Mouse (Mus musculus): ENCODE results near the gene Tns4.

The Tns4 gene

DNA sequence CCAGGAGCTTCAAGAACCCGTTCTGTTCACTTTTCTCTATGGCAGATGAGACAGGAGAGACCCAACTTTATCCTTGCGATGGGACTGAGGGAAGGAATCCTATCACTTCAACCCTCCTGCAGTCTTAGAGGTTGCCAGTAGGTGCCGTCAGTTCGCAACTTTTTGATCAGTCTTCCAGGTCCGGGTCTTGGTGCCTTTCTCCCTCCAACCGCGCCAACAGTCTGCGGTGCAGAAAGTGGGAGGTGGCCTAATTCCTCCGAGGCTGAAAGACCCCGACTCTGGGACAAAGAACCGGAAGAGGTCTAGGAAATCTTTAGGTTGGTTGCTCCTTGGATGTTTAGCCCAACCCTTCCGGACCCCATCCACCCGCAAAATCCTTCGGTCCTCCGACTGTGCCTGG, 49.3 kb downstream of the Tns4 start:
- peaks cover 2% of the 10 kb centered on the region; the same call in 1 of the 2 replicates for H3K27me3 ChIP-seq (ENCODE audit: control insufficient read depth, insufficient read depth, low read length, poor library complexity, severe bottlenecking)
- no peaks in the 10 kb centered on the region for H3K36me3 ChIP-seq (ENCODE audit: control insufficient read depth, insufficient read depth, low read length, poor library complexity, severe bottlenecking)
- DNase-seq (ENCODE audit: low read depth, low spot score): peak; percentile 81

- Histone ChIP-seq H3K27me3 (ENCODE audit: control insufficient read depth, insufficient read depth, low read length, poor library complexity, severe bottlenecking) (peaks cover 2% of the 10 kb centered on the region; the same call in 1 of the 2 replicates), H3K36me3 (ENCODE audit: control insufficient read depth, insufficient read depth, low read length, poor library complexity, severe bottlenecking) (no peaks in the 10 kb centered on the region)
- DNase-seq (ENCODE audit: low read depth, low spot score): no peak
Observed at GRCm38 (mm10) chr11:99036254-99036653, 52.9 kb downstream of the Tns4 start.

- no peaks in the 10 kb centered on the region for H3K27me3 ChIP-seq (ENCODE audit: control insufficient read depth, insufficient read depth, low read length, poor library complexity, severe bottlenecking)
- DNase-seq (ENCODE audit: low read depth, low spot score): peak; percentile 12
- H3K36me3 ChIP-seq (ENCODE audit: control insufficient read depth, insufficient read depth, low read length, poor library complexity, severe bottlenecking): no peaks in the 10 kb centered on the region
Observed at GRCm38 (mm10) chr11:99035350-99035749, 53.8 kb downstream of the Tns4 start.

DNA sequence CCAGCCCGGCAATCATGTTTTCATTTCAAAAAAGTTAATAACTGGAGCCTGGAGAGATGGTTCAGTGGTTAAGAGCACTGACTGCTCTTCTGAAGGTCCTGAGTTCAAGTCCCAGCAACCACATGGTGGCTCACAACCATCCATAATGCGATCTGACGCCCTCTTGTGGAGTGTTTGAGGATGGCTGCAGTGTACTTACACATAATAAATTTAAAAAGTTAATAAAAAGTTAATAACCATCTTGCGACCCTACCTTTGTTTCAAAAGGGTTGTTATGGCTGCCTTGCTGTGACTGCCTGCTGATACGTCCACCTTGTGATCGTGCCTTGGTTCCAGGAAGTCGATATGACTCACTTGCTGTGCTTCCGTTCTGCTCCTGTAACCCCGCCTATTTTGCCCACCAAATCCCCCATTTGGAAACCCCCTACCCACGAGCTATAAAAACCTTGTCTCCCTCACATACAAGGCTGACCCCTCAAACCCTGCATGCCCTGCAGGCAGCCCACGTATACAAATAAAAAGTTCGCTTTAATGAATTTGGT, 62.1 kb downstream of the Tns4 start:
- peak; percentile 36 for DNase-seq (ENCODE audit: low read depth, low spot score)
- H3K36me3 ChIP-seq (ENCODE audit: control insufficient read depth, insufficient read depth, low read length, poor library complexity, severe bottlenecking): no peaks in the 10 kb centered on the region

DNA sequence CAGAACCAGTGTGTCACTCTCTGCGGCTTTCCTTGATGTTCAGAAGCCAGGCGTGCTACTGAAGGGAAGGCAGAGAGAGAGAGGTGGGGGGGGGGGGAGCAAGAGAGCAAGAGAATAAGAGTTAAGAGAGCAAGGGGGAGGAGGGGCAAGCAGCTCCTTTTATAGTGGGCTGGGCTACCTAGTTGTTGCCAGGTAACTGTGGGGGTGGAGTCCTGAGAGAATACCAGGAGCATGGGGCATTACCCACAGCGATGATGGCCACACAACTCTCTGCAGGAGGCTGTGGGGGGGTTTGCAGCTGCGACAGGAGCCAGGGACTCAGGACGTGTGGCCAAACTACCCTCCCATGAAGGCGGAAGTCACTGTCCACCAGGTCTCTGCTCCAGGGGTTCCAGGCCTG, 63.2 kb downstream of the Tns4 start:
- Histone ChIP-seq H3K27me3 (ENCODE audit: control insufficient read depth, insufficient read depth, low read length, poor library complexity, severe bottlenecking) (no peaks in the 10 kb centered on the region), H3K36me3 (ENCODE audit: control insufficient read depth, insufficient read depth, low read length, poor library complexity, severe bottlenecking) (no peaks in the 10 kb centered on the region)
- no peak for DNase-seq (ENCODE audit: low read depth, low spot score)

More for the DNA sequence above, 62.1 kb downstream of the Tns4 start:
- no peaks in the 10 kb centered on the region for H3K27me3 ChIP-seq (ENCODE audit: control insufficient read depth, insufficient read depth, low read length, poor library complexity, severe bottlenecking)

GRCm38 (mm10) chr11:99024468-99025134, 64.5 kb downstream of the Tns4 start:
- DNase-seq (ENCODE audit: low read depth, low spot score): no peak

GRCm38 (mm10) chr11:99023500-99024467, 65.3 kb downstream of the Tns4 start, which contains the start of gene Top2a:
Gene Top2a, minus strand, starts transcription at chr11:99024189.
- Histone ChIP-seq H3K27me3 (ENCODE audit: control insufficient read depth, insufficient read depth, low read length, poor library complexity, severe bottlenecking) (no peaks in the 10 kb centered on the region), H3K36me3 (ENCODE audit: control insufficient read depth, insufficient read depth, low read length, poor library complexity, severe bottlenecking) (no peaks in the 10 kb centered on the region)
- DNase-seq (ENCODE audit: low read depth, low spot score): peak; percentile 98

More at GRCm38 (mm10) chr11:99024468-99025134, 64.5 kb downstream of the Tns4 start:
- Histone ChIP-seq H3K36me3 (ENCODE audit: control insufficient read depth, insufficient read depth, low read length, poor library complexity, severe bottlenecking) (no peaks in the 10 kb centered on the region), H3K27me3 (ENCODE audit: control insufficient read depth, insufficient read depth, low read length, poor library complexity, severe bottlenecking) (no peaks in the 10 kb centered on the region)

DNA sequence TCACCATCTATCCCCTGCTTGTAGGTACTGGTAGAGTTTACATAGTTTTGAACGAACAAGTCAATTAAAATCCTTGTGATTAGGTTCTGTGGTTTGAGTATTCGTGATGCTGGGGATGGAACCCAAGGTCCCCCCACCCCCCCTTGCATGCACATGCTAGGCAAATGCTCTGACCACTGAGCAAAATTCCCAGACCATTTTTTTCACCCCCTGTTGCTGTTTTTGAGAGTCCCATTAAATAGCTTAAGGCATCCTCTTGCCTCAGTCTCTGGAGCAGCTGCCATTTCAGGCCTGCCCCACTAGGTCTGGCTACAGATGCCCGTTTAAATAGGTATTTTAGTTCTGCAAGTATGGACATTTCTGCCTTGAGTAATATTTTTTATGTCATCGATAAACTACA, 66.0 kb downstream of the Tns4 start:
- no peaks in the 10 kb centered on the region for H3K27me3 ChIP-seq (ENCODE audit: control insufficient read depth, insufficient read depth, low read length, poor library complexity, severe bottlenecking)
- no peak for DNase-seq (ENCODE audit: low read depth, low spot score)
- no peaks in the 10 kb centered on the region for H3K36me3 ChIP-seq (ENCODE audit: control insufficient read depth, insufficient read depth, low read length, poor library complexity, severe bottlenecking)

DNA sequence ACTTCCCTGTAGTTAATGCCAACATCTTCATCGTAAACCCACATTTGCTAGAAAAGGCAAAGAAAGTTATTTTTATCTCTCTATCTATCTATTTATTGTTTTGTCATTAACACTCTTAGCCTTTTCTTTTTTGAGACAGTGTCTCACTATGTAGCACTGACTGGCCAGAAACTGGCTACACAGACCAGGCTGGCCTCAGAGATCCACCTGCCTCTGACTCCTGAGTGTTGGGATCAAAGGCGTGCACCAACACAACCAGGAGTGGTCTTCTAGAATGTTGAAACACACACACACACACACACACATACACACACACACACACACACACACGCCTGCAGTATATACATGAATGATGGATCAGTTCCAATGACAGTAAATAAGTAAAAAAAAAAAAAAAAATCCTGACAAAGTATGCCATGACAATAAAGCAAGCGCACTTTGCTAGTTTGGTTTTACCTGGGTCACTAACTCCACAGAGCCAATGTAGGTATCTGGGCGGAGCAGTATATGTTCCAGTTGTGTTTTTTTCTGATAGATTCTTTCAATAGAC, 66.6 kb downstream of the Tns4 start:
- DNase-seq (ENCODE audit: low read depth, low spot score): no peak
- H3K36me3 ChIP-seq (ENCODE audit: control insufficient read depth, insufficient read depth, low read length, poor library complexity, severe bottlenecking): no peaks in the 10 kb centered on the region
- H3K27me3 ChIP-seq (ENCODE audit: control insufficient read depth, insufficient read depth, low read length, poor library complexity, severe bottlenecking): no peaks in the 10 kb centered on the region

DNA sequence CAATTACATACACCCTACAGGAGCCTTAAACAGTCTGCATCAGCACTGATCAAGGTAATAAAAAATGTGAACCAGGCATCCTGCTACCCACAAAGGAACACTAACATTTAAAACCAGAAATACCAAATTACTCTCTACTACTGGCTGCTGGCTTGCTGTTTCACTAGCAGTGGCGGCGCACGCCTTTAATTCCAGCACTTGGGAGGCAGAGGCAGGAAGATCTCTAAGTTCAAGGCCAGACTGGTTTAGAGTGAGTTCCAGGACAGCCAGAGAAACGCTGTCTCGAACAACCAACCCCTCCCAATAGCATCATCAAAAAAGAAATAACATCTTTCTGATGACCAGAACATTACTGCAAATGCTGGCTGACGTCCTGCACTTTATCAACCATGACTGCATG, 69.3 kb downstream of the Tns4 start:
- Histone ChIP-seq H3K36me3 (ENCODE audit: control insufficient read depth, insufficient read depth, low read length, poor library complexity, severe bottlenecking) (no peaks in the 10 kb centered on the region), H3K27me3 (ENCODE audit: control insufficient read depth, insufficient read depth, low read length, poor library complexity, severe bottlenecking) (no peaks in the 10 kb centered on the region; the same call in 1 of the 2 replicates)

More for the DNA sequence above, 69.3 kb downstream of the Tns4 start:
- no peak for DNase-seq (ENCODE audit: low read depth, low spot score)

All from splenic B cell, adult 2 months (primary cell).